Mouse (Mus musculus) cerebellum, adult (tissue): ENCODE results near the gene Rpusd4.

Experiments used
- ATAC-seq: cut with Nextera tagmentation; 2 replicates; pipeline ENCODE4 v1.9.2; 2017; ENCODE audit warnings: mild to moderate bottlenecking, moderate library complexity, mixed read lengths; ENCODE audit not compliant: insufficient number of reproducible peaks, low FRiP score, low TSS enrichment

Rpusd4 gene

GRCm38 (mm10) chr9:35267146-35267975 is at the start of gene Rpusd4, which contains the start of gene Fam118b:
Gene Rpusd4, plus strand, starts transcription at chr9:35267865.
Gene Fam118b, minus strand, starts transcription at chr9:35267805.
- ATAC-seq = peak; percentile 91

GRCm38 (mm10) chr9:35217963-35218362 is 49.7 kb upstream of the Rpusd4 start:
- ATAC-seq = no peak

GRCm38 (mm10) chr9:35223466-35223865 is 44.2 kb upstream of the Rpusd4 start:
- no peak for ATAC-seq

GRCm38 (mm10) chr9:35228671-35229070 is 39.0 kb upstream of the Rpusd4 start:
- ATAC-seq = no peak

- ATAC-seq = no peak
These were observed 31.7 kb upstream of the Rpusd4 start for GRCm38 (mm10) chr9:35235996-35236395.

GRCm38 (mm10) chr9:35238371-35238770 is 29.3 kb upstream of the Rpusd4 start:
- ATAC-seq = no peak

GRCm38 (mm10) chr9:35238915-35239571 is 28.6 kb upstream of the Rpusd4 start:
- ATAC-seq = no peak

GRCm38 (mm10) chr9:35239734-35240133 is 27.9 kb upstream of the Rpusd4 start:
- no peak for ATAC-seq

- ATAC-seq = no peak
These were observed 20.3 kb upstream of the Rpusd4 start for GRCm38 (mm10) chr9:35247405-35247804.

- no peak for ATAC-seq
These were observed 18.2 kb upstream of the Rpusd4 start for GRCm38 (mm10) chr9:35249476-35249875.

GRCm38 (mm10) chr9:35257365-35257764 is 10.3 kb upstream of the Rpusd4 start:
- no peak for ATAC-seq

GRCm38 (mm10) chr9:35262418-35262817 is 5.2 kb upstream of the Rpusd4 start:
- ATAC-seq = no peak

GRCm38 (mm10) chr9:35263431-35263830 is 4.2 kb upstream of the Rpusd4 start:
- ATAC-seq = no peak

GRCm38 (mm10) chr9:35264509-35264908 is 3.2 kb upstream of the Rpusd4 start:
- ATAC-seq = no peak

GRCm38 (mm10) chr9:35267976-35268715 is 481 bp downstream of the Rpusd4 start:
- ATAC-seq = no peak

- no peak for ATAC-seq
These were observed 10.2 kb downstream of the Rpusd4 start for GRCm38 (mm10) chr9:35277855-35278365.

GRCm38 (mm10) chr9:35278451-35278850 is 10.8 kb downstream of the Rpusd4 start:
- no peak for ATAC-seq

GRCm38 (mm10) chr9:35282006-35282850 is 14.6 kb downstream of the Rpusd4 start:
- no peak for ATAC-seq

GRCm38 (mm10) chr9:35282851-35283200 is 15.2 kb downstream of the Rpusd4 start:
- no peak for ATAC-seq
